Comparison of ENCODE assay signal across 8 mouse cellular contexts in genomic region chr11:113990466-113990865, GRCm38 (mm10).
DNase-seq lines count a peak whose midpoint lies in the region; ATAC-seq lines count a peak whose summit lies in the region.

No protein-coding gene starts in this region.

- H3K36me3 ChIP-seq in hindbrain, embryonic 14.5 days (replicated peaks; ENCODE audit: control insufficient read depth, insufficient read depth): no peaks in the 10 kb centered on the region

- no peaks in the 10 kb centered on the region for H3K9me3 ChIP-seq in hindbrain, embryonic 14.5 days (ENCODE audit: control insufficient read depth, low read length)

- peak overlapping the region; percentile 19 for H3K9ac ChIP-seq in hindbrain, embryonic 14.5 days

- peaks cover 46% of the 10 kb centered on the region for H3K4me1 ChIP-seq in hindbrain, embryonic 14.5 days (replicated peaks; ENCODE audit: control insufficient read depth, insufficient read depth, low read length)

- peak overlapping the region; percentile 80 for H3K27ac ChIP-seq in hindbrain, embryonic 14.5 days

- WGBS in hindbrain, embryonic 14.5 days: under 1% methylated on average over 6 of the region's 6 CpGs

- DNase-seq in ZHBTc4 (ENCODE audit: low read depth, low spot score): peak; percentile 77
- DNase-seq in cerebellum, postnatal 10 days: peak; percentile 66 to 71
- peak; percentile 70 to 78 for DNase-seq in frontal cortex, postnatal 14 days (ENCODE audit: low spot score in 2 of 2)
- peak; percentile 80 for DNase-seq in hindbrain, embryonic 14.5 days (ENCODE audit: low spot score)
- peak; percentile 85 to 87 for DNase-seq in layer of hippocampus, postnatal 10 days (ENCODE audit: low spot score in 2 of 2)
- peak; percentile 26 for DNase-seq in lung, postnatal 25 days (ENCODE audit: low spot score)
- DNase-seq in right cerebral cortex, postnatal 10 days (ENCODE audit: low spot score in 2 of 2): peak; percentile 86 to 89
- DNase-seq in spleen, adult 12 weeks (ENCODE audit: low spot score): no peak

- ATAC-seq in hindbrain, embryonic 14.5 days (ENCODE audit: low FRiP score): peak; percentile 77

- H3K4me2 ChIP-seq in hindbrain, embryonic 14.5 days (replicated peaks): peak overlapping the region; percentile 33

- H3K4me3 ChIP-seq in hindbrain, embryonic 14.5 days (replicated peaks; ENCODE audit: low read length): peak overlapping the region; percentile 2; the same call in 1 of the 2 replicates

- H3K27me3 ChIP-seq in hindbrain, embryonic 14.5 days (ENCODE audit: control insufficient read depth, insufficient read depth, low read length): no peaks in the 10 kb centered on the region
